ENCODE assay signal across 8 mouse cellular contexts in genomic region chr1:132316625-132316994, GRCm38 (mm10). TPM values are rescaled to one million over a fixed set of nuclear protein-coding genes. Genes with fewer than 3 reads are reported as not detected.
DNase-seq lines count a peak whose midpoint lies in the region; ATAC-seq and TF ChIP-seq lines count a peak whose summit lies in the region.

No protein-coding gene starts in this region.

- TF ChIP-seq CTCF in layer of hippocampus, adult 2 months (conservative IDR thresholded peaks at IDR 0.05) = no peak
- TF ChIP-seq CTCF in intestine, postnatal 0 days (IDR thresholded peaks at IDR 0.05; ENCODE audit: low read depth) = no peak

- H3K9me3 ChIP-seq in embryonic facial prominence, embryonic 10.5 days = no peaks in the 10 kb centered on the region
- no peaks in the 10 kb centered on the region for H3K9me3 ChIP-seq in intestine, postnatal 0 days (ENCODE audit: control insufficient read depth)
- H3K9me3 ChIP-seq in neural tube, embryonic 13.5 days = no peaks in the 10 kb centered on the region

- H3K27ac ChIP-seq in layer of hippocampus, adult 2 months = no peak overlapping the region
- peak overlapping the region; percentile 85 for H3K27ac ChIP-seq in embryonic facial prominence, embryonic 10.5 days (replicated peaks)
- peak overlapping the region; percentile 74 for H3K27ac ChIP-seq in intestine, postnatal 0 days (ENCODE audit: low read depth, low read length)
- peak overlapping the region; percentile 67; the same call in 1 of the 2 replicates for H3K27ac ChIP-seq in neural tube, embryonic 13.5 days (replicated peaks)

- 33% methylated on average over 7 of the region's 7 CpGs for WGBS in embryonic facial prominence, embryonic 10.5 days
- 29% methylated on average over 7 of the region's 7 CpGs for WGBS in intestine, postnatal 0 days
- WGBS in neural tube, embryonic 13.5 days = 15% methylated on average over 7 of the region's 7 CpGs

- DNase-seq in layer of hippocampus, adult 2 months (ENCODE audit: low spot score in 2 of 2) = no peak
- no peak for DNase-seq in layer of hippocampus, adult 9-11 months
- DNase-seq in embryonic facial prominence, embryonic 10.5 days (ENCODE audit: low spot score) = no peak
- DNase-seq in cerebellum, postnatal 14 days = no peak
- DNase-seq in right cerebral cortex, postnatal 25 days = no peak

- H3K4me3 ChIP-seq in layer of hippocampus, adult 2 months = peak overlapping the region; percentile 71
- H3K4me3 ChIP-seq in embryonic facial prominence, embryonic 10.5 days = peak overlapping the region; percentile 72
- peak overlapping the region; percentile 51 for H3K4me3 ChIP-seq in intestine, postnatal 0 days (ENCODE audit: low read depth, low read length)
- peak overlapping the region; percentile 75 for H3K4me3 ChIP-seq in neural tube, embryonic 13.5 days

- H3K4me1 ChIP-seq in embryonic facial prominence, embryonic 10.5 days = peaks cover 58% of the 10 kb centered on the region
- peaks cover 29% of the 10 kb centered on the region for H3K4me1 ChIP-seq in intestine, postnatal 0 days (replicated peaks; ENCODE audit: control insufficient read depth, insufficient read depth, low read length)
- peaks cover 60% of the 10 kb centered on the region for H3K4me1 ChIP-seq in neural tube, embryonic 13.5 days (replicated peaks)

- peaks cover 10% of the 10 kb centered on the region for H3K36me3 ChIP-seq in embryonic facial prominence, embryonic 10.5 days (replicated peaks)
- no peaks in the 10 kb centered on the region for H3K36me3 ChIP-seq in intestine, postnatal 0 days (ENCODE audit: control insufficient read depth, insufficient read depth)
- H3K36me3 ChIP-seq in neural tube, embryonic 13.5 days = no peaks in the 10 kb centered on the region

- peak overlapping the region; percentile 83 for H3K4me2 ChIP-seq in intestine, postnatal 0 days (replicated peaks; ENCODE audit: low read depth)
- H3K4me2 ChIP-seq in neural tube, embryonic 13.5 days = peak overlapping the region; percentile 91

- ATAC-seq in intestine, postnatal 0 days = no peak
- no peak for ATAC-seq in neural tube, embryonic 13.5 days (ENCODE audit: low read depth)
- no peak for ATAC-seq in granulocyte monocyte progenitor cell, adult 5-6 weeks (replicated peaks; ENCODE audit: poor library complexity, severe bottlenecking)

- H3K27me3 ChIP-seq in embryonic facial prominence, embryonic 10.5 days (replicated peaks; ENCODE audit: low read depth, poor library complexity, severe bottlenecking) = peaks cover 56% of the 10 kb centered on the region
- H3K27me3 ChIP-seq in intestine, postnatal 0 days (replicated peaks; ENCODE audit: control insufficient read depth, insufficient read depth, low read length) = no peaks in the 10 kb centered on the region
- peaks cover 9% of the 10 kb centered on the region for H3K27me3 ChIP-seq in neural tube, embryonic 13.5 days

- H3K9ac ChIP-seq in intestine, postnatal 0 days (ENCODE audit: low read depth, low read length) = peak overlapping the region; percentile 66
- H3K9ac ChIP-seq in neural tube, embryonic 13.5 days = peak overlapping the region; percentile 85

RNA-seq across cellular contexts. Expression of gene Nuak2, which starts 0.7 kb away (rescaled TPM):
- 1 to 10 TPM in 1 of 2 experiments, under 1 TPM in 1; 0.76 to 1.7 TPM for total RNA-seq in layer of hippocampus, adult 2 months (2021)
- 12.6 and 19.6 TPM in 2 replicates for polyA plus RNA-seq in embryonic facial prominence, embryonic 10.5 days (2016; fragmentation: Nextera tagmentation; extraction: Ambion mirVana)
- 20.0 and 20.6 TPM in 2 replicates for polyA plus RNA-seq in intestine, postnatal 0 days (2015; fragmentation: Nextera tagmentation; extraction: Ambion mirVana)
- 9.0 and 10.5 TPM in 2 replicates for polyA plus RNA-seq in neural tube, embryonic 13.5 days (2015; fragmentation: Nextera tagmentation; extraction: Ambion mirVana)
- total RNA-seq in granulocyte monocyte progenitor cell, adult 5-6 weeks (2014; fragmentation: Nextera tagmentation) = 37.2 and 40.4 TPM in 2 replicates
- 19.3 and 21.7 TPM in 2 replicates for total RNA-seq in granulocyte monocyte progenitor cell, adult 5-6 weeks (2017)

RNA-seq across cellular contexts. Expression of gene Klhdc8a, which starts 18.2 kb away (rescaled TPM):
- 1 to 10 TPM; 4.0 to 4.3 TPM for total RNA-seq in layer of hippocampus, adult 2 months (2021)
- 0.46 and 0.58 TPM in 2 replicates for polyA plus RNA-seq in embryonic facial prominence, embryonic 10.5 days (2016; fragmentation: Nextera tagmentation; extraction: Ambion mirVana)
- 0.46 and 0.51 TPM in 2 replicates for polyA plus RNA-seq in intestine, postnatal 0 days (2015; fragmentation: Nextera tagmentation; extraction: Ambion mirVana)
- 4.6 and 6.1 TPM in 2 replicates for polyA plus RNA-seq in neural tube, embryonic 13.5 days (2015; fragmentation: Nextera tagmentation; extraction: Ambion mirVana)
- not detected in 2 replicates for total RNA-seq in granulocyte monocyte progenitor cell, adult 5-6 weeks (2014; fragmentation: Nextera tagmentation)
- total RNA-seq in granulocyte monocyte progenitor cell, adult 5-6 weeks (2017) = not detected in 2 replicates
